Mouse (Mus musculus) kidney, adult 2 months (tissue): ENCODE measurements at regions not wholly inside any gene's neighbourhood (a gene's known extent, or its start where the extent isn't known, plus 50 kb on each side); places are given as distances from the start of the nearest gene placed in this dataset.

ENCODE experiments used
- CTCF ChIP-seq: fragments of 200-500 bp; conservative IDR thresholded peaks from 2 replicates; pipeline ENCODE4 v1.5.1; 2011; ENCODE audit warnings: low read depth, mild to moderate bottlenecking, control low read depth, low read length, moderate library complexity, mixed read lengths; ENCODE audit not compliant: insufficient read depth, insufficient read length
- POLR2A ChIP-seq: fragments of 200-500 bp; IDR thresholded peaks from one replicate; pipeline ENCODE4 v1.6.1; 2011; ENCODE audit warnings: low read depth, low read length, control low read depth

DNA sequence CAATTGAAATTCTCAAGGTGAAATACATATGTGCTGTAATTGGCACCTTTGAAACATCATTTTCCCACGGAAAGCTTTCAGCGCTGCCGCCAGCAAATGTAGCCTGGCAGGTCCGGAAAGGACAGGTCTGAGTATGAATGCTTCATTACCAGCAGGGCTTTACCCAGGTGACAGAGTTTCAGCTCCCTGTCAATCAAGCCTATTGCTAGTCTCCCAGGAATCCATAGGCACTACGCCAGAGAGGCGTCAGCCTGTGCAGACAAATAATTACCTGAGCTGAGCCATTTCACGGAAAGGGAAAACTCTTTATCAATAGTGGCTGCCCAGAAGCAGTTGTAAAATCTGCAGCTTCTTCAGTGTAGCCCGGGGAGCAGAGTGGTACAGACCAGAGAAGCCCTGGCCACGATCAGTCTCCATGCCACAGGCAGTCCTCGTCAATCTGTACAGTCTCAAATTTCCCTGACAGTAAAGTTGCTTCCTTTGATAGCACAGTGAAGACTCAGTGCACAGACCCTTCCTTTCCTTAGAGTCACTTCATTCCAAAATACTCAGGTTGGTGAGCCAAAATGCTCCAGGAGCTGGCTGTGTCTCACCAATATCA is 340.7 kb downstream of the Samd5 start:
- TF ChIP-seq CTCF, result no peak
- no peak for TF ChIP-seq POLR2A
